Mouse (Mus musculus) limb, embryonic 10.5 days (tissue): ENCODE measurements around the gene Cdh23. TPM values are rescaled to one million over a fixed set of nuclear protein-coding genes. Genes with fewer than 3 reads are reported as not detected.
A peak's percentile ranks its signal among the peaks of the same experiment; 100 is the strongest.

ENCODE experiments used
- DNase-seq: peaks from one replicate; pipeline ENCODE4 v3.0.0-alpha.2; 2017; ENCODE audit warnings: low spot score
- H3K27ac ChIP-seq: fragments of 300-500 bp; sonication (generic); 2 replicates; pipeline ENCODE4 v1.5.1; 2016; ENCODE audit warnings: mild to moderate bottlenecking
- H3K27me3 ChIP-seq: fragments of 300-500 bp; sonication (generic); 2 replicates; pipeline ENCODE4 v1.6.1; 2016; ENCODE audit warnings: low read depth, mild to moderate bottlenecking; ENCODE audit not compliant: poor library complexity, severe bottlenecking
- H3K36me3 ChIP-seq: fragments of 300-500 bp; sonication (generic); 2 replicates; pipeline ENCODE4 v1.6.1; 2016; ENCODE audit warnings: mild to moderate bottlenecking, moderate library complexity
- H3K4me1 ChIP-seq: fragments of 300-500 bp; sonication (generic); 2 replicates; pipeline ENCODE4 v1.6.1; 2016
- H3K4me3 ChIP-seq: fragments of 300-500 bp; sonication (generic); 2 replicates; pipeline ENCODE4 v1.5.1; 2016; ENCODE audit warnings: mild to moderate bottlenecking, moderate library complexity
- H3K9me3 ChIP-seq: fragments of 300-500 bp; sonication (generic); replicated peaks from 2 replicates; pipeline ENCODE4 v1.6.1; 2016; ENCODE audit warnings: mild to moderate bottlenecking
- WGBS: fragments of 180-500 bp; shearing (Covaris S2); methylation state at CpG from one replicate; pipeline ENCODE4 v1.1.7; 2016; 5-methylcytosine and 5-hydroxymethylcytosine counted together
- polyA plus RNA-seq: library from polyadenylated mRNA; unstranded; fragments of >200 nt; fragmentation: Nextera tagmentation; extraction: Ambion mirVana; gene quantifications from 2 replicates; pipeline ENCODE4 v1.2.1, GENCODE M21; 2016

Cdh23 gene
- polyA plus RNA-seq, 1 experiment from 2014 or later = 0.36 TPM

GRCm38 (mm10) chr10:60467752-60468151 is 228.5 kb downstream of the Cdh23 start:
- no peak overlapping the region for H3K4me3 ChIP-seq
- no peaks in the 10 kb centered on the region for H3K36me3 ChIP-seq
- WGBS = 41% methylated on average over 4 of the region's 4 CpGs
- DNase-seq = no peak
- no peak overlapping the region for H3K27ac ChIP-seq
- H3K27me3 ChIP-seq = no peaks in the 10 kb centered on the region
- no peaks in the 10 kb centered on the region for H3K9me3 ChIP-seq
- H3K4me1 ChIP-seq = peaks cover 15% of the 10 kb centered on the region; the same call in 1 of the 2 replicates

DNA sequence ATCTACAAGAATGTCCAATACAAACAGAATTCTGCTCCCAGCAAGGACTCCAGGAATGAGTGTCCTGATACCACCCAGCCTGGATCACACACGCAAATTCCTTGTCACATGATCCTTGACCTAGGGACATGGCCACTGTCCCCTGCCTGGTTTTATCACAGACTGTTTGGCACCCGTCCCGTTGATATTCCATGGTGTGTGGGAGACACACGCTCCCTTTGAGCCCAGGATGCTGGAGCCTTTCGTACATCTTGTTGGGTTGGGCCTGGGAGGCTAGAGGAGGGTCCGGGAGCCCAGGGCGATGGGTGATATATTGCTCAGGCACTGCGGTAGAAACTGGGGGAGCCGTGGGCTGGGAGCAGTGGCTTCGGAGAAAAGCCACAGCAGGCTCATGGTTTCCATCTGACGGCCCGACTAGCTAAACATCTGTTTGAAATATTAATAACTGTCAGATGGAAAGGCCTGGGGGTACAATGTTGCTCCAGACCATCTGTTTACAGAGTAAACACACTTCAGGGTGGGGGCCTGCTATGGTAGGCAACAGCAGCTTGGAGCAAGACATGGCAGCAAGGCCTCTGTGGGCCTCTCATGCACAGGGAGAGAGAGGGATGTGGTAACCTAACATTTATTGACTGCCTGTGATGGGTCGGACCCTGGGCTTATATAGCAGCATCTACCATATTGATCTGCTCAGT is 232.2 kb downstream of the Cdh23 start:
- 82% methylated on average over 13 of the region's 13 CpGs for WGBS
- Histone ChIP-seq H3K36me3 (no peaks in the 10 kb centered on the region), H3K4me1 (0 out of 2 replicates have a peak, but pooled peaks cover 9% of the 10 kb centered on the region), H3K4me3 (no peak overlapping the region), H3K9me3 (no peaks in the 10 kb centered on the region), H3K27ac (no peak overlapping the region), H3K27me3 (no peaks in the 10 kb centered on the region)
- no peak for DNase-seq

DNA sequence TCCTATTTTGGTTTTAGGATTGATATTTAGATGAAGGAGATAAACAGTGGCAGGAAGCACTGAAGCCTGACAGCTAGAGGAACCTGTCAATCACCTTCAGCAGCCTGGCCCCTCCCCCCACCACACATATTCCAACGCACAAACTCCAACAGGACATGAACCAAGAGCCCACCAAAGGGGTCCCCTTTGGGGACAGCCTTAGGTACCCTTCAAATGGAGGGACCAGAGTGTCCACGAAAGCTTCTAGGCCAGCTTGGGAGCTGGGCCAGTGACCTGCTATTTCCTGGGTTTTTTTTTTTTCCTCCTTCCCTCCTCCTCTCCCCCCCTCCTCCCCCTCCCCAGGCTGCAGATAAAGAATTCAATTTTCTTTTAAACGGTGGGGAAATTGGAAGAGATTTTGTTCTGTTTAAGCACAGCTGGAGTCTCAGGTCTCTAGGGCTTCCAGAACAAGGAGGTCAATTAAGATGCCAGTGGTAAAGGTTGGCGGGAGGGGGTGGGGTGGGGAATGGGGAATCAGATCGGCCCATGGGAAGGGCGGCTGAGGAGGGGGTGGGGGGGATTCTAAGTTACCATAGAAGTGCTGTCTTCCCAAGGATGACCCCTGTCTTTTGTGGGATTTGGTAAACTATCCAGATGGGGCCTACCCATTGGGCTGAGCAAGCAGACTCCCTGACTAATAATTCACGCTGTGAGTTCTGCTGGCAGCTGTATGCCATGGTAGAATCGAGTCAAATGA is 239.5 kb downstream of the Cdh23 start:
- Histone ChIP-seq H3K4me3 (no peak overlapping the region), H3K4me1 (peaks cover 9% of the 10 kb centered on the region), H3K27ac (no peak overlapping the region), H3K9me3 (no peaks in the 10 kb centered on the region), H3K27me3 (peaks cover 9% of the 10 kb centered on the region; the same call in 1 of the 2 replicates), H3K36me3 (no peaks in the 10 kb centered on the region)
- WGBS = 28% methylated on average over 8 of the region's 8 CpGs
- DNase-seq = no peak

GRCm38 (mm10) chr10:60455193-60455592 is 241.1 kb downstream of the Cdh23 start:
- Histone ChIP-seq H3K4me1 (peaks cover 9% of the 10 kb centered on the region), H3K27me3 (peaks cover 9% of the 10 kb centered on the region; the same call in 1 of the 2 replicates), H3K9me3 (no peaks in the 10 kb centered on the region), H3K4me3 (no peak overlapping the region), H3K27ac (no peak overlapping the region), H3K36me3 (no peaks in the 10 kb centered on the region)
- 81% methylated on average over 8 of the region's 8 CpGs for WGBS
- DNase-seq = no peak

- no peaks in the 10 kb centered on the region for H3K27me3 ChIP-seq
- no peak overlapping the region for H3K4me3 ChIP-seq
- DNase-seq = no peak
- 91% methylated on average over 12 of the region's 12 CpGs for WGBS
- H3K9me3 ChIP-seq = no peaks in the 10 kb centered on the region
- H3K27ac ChIP-seq = no peak overlapping the region
- no peaks in the 10 kb centered on the region for H3K36me3 ChIP-seq
- H3K4me1 ChIP-seq = no peaks in the 10 kb centered on the region
Observed at GRCm38 (mm10) chr10:60447186-60447585, 249.1 kb downstream of the Cdh23 start.

DNA sequence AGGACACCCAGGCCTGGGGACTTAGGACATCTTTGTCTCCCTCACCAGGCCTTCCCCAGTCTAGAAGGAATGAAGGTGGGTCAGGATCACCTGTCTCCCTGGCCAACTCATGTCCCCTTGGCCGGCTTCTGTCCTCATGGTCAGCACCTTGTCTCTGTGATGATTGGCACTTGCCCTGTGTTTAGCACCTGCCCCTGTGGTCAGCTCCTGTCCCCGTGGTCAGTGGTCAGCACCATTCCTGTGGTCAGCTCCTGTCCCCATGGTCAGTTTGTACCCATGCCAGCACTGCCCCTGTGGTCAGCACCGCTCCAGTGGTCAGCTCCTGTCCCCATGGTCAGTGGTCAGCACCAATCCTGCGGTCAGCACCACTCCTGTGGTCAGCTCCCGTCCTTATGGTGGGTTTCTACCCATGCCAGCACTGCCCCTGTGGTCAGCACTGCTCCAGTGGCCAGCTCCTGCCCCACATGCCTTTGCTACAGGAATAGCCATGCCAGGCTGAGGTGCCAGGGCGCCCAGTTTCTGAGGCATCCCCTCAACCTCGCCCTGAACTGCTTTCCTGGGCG is 251.2 kb downstream of the Cdh23 start:
- no peaks in the 10 kb centered on the region for H3K27me3 ChIP-seq
- DNase-seq = peak; percentile 84
- no peak overlapping the region for H3K27ac ChIP-seq
- no peaks in the 10 kb centered on the region for H3K36me3 ChIP-seq
- no peaks in the 10 kb centered on the region for H3K9me3 ChIP-seq
- H3K4me3 ChIP-seq = no peak overlapping the region
- WGBS = 71% methylated on average over 8 of the region's 8 CpGs
- no peaks in the 10 kb centered on the region for H3K4me1 ChIP-seq

GRCm38 (mm10) chr10:60443078-60443477 is 253.2 kb downstream of the Cdh23 start:
- 2% methylated on average over 2 of the region's 2 CpGs for WGBS
- Histone ChIP-seq H3K9me3 (no peaks in the 10 kb centered on the region), H3K27me3 (no peaks in the 10 kb centered on the region), H3K4me1 (no peaks in the 10 kb centered on the region), H3K4me3 (no peak overlapping the region), H3K36me3 (no peaks in the 10 kb centered on the region), H3K27ac (no peak overlapping the region)
- no peak for DNase-seq

DNA sequence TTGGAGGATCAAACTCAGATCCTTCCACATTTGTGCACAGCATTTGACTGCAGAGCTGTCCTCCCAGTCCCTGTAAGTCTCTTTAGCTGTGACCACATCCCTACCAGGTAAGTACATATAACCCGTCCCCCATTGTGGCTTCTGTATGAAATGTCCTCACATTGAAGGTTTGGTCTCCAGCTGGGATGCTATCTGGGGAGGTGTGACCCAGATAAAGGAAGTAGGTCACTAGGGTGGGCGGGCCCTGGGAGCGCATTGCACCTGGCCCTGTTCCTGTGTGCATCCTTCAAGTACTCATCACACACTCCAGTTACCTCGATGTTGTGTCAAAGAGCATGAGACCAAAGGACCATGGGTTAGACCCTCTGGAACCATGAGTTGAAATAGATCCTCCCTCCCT is 254.0 kb downstream of the Cdh23 start:
- 90% methylated on average over 4 of the region's 4 CpGs for WGBS
- H3K27me3 ChIP-seq = no peaks in the 10 kb centered on the region
- H3K4me3 ChIP-seq = no peak overlapping the region
- no peak overlapping the region for H3K27ac ChIP-seq
- H3K4me1 ChIP-seq = no peaks in the 10 kb centered on the region
- DNase-seq = no peak
- no peaks in the 10 kb centered on the region for H3K9me3 ChIP-seq
- no peaks in the 10 kb centered on the region for H3K36me3 ChIP-seq

DNA sequence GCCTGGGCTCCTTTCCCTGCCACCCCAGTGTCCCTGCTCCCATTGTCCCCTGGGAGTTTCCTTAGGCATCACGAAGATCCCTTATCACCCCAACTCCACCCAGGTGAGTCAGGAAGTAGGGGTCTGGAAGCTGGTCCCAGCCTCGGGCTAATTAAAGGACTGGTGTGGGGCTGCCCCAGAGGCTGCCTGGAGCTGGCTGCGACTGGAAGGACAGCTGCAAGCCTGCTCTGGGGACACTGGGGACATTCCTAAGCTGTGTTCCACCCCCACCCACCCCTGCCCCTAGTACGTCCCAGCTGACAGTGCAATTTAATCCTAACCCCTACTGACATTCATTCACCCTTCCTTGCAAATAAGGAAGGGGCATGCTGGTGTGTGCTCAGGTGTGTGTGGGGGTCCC is 263.6 kb downstream of the Cdh23 start:
- Histone ChIP-seq H3K4me1 (no peaks in the 10 kb centered on the region), H3K9me3 (no peaks in the 10 kb centered on the region), H3K36me3 (no peaks in the 10 kb centered on the region), H3K4me3 (no peak overlapping the region), H3K27ac (no peak overlapping the region), H3K27me3 (0 out of 2 replicates have a peak, but pooled peaks cover 4% of the 10 kb centered on the region)
- no peak for DNase-seq
- 32% methylated on average over 4 of the region's 4 CpGs for WGBS

GRCm38 (mm10) chr10:60430591-60430990 is 265.7 kb downstream of the Cdh23 start:
- Histone ChIP-seq H3K4me1 (no peaks in the 10 kb centered on the region), H3K9me3 (no peaks in the 10 kb centered on the region; the same call in 1 of the 2 replicates), H3K27ac (no peak overlapping the region), H3K4me3 (no peak overlapping the region), H3K27me3 (0 out of 2 replicates have a peak, but pooled peaks cover 4% of the 10 kb centered on the region), H3K36me3 (no peaks in the 10 kb centered on the region)
- no peak for DNase-seq
- WGBS = 64% methylated on average over 6 of the region's 6 CpGs

DNA sequence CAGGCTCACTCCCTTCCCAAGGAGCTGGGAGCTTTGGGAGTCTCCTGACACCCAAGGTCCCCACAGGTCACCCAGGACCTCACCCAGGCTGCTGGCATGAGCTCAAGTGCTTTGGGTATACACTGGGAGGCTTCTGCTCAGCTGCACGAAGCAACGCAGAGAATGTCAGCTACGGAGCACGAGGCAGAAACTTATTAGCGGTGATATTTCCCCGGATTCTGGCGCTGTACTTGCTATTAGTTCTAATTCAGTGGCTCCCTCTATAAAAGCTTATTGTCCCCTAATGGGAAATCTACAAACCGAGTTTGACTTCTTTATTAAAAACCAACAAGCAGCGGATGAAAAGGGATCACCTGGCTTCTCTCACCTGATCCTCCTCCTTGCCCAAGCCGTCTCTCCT is 266.3 kb downstream of the Cdh23 start:
- 0 out of 2 replicates have a peak, but pooled peaks cover 4% of the 10 kb centered on the region for H3K27me3 ChIP-seq
- no peak overlapping the region for H3K4me3 ChIP-seq
- WGBS = 86% methylated on average over 10 of the region's 10 CpGs
- H3K36me3 ChIP-seq = no peaks in the 10 kb centered on the region
- H3K27ac ChIP-seq = no peak overlapping the region
- H3K9me3 ChIP-seq = no peaks in the 10 kb centered on the region; the same call in 1 of the 2 replicates
- H3K4me1 ChIP-seq = no peaks in the 10 kb centered on the region
- DNase-seq = no peak

GRCm38 (mm10) chr10:60422756-60423155 is 273.5 kb downstream of the Cdh23 start:
- Histone ChIP-seq H3K36me3 (no peaks in the 10 kb centered on the region), H3K27ac (no peak overlapping the region), H3K27me3 (no peaks in the 10 kb centered on the region), H3K4me3 (no peak overlapping the region), H3K4me1 (no peaks in the 10 kb centered on the region), H3K9me3 (no peaks in the 10 kb centered on the region; the same call in 1 of the 2 replicates)
- DNase-seq = no peak
- whole genome bisulfite sequencing = 68% methylated on average over 7 of the region's 7 CpGs

DNA sequence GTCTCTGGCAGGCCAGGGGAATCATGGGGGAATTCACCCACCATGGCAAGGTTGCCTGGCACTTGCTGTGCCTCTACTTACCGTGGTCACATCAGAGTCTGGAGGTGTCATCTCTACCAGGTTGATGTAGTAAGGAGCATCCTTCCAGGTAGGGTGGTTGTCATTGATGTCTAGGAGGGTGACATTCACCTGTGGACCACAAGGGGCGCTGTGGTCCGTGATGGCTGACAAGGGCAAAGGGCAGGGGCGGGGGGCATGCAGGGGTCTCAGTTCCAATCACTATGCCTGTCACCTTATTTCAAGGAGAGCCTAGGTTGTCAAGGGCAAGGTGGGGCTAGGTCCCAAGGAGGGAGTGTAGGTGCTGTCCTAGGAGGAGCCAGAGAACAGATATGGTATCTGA is 276.7 kb downstream of the Cdh23 start:
- Histone ChIP-seq H3K27me3 (no peaks in the 10 kb centered on the region), H3K27ac (no peak overlapping the region), H3K4me1 (no peaks in the 10 kb centered on the region), H3K36me3 (no peaks in the 10 kb centered on the region), H3K4me3 (no peak overlapping the region), H3K9me3 (no peaks in the 10 kb centered on the region)
- WGBS = 21% methylated on average over 4 of the region's 4 CpGs
- DNase-seq = peak; percentile 49
